Mouse (Mus musculus): Measurements from ENCODE around the gene N4bp2l2.

N4bp2l2 gene

GRCm38 (mm10) chr5:150595366-150596016 is 70.5 kb downstream of the N4bp2l2 start:
- peak; percentile 18 for DNase-seq

GRCm38 (mm10) chr5:150594649-150595339 is 71.2 kb downstream of the N4bp2l2 start:
- DNase-seq: no peak

GRCm38 (mm10) chr5:150593756-150594648 is 72.0 kb downstream of the N4bp2l2 start:
- DNase-seq: peak; percentile 56

- DNase-seq: peak; percentile 36
Measured at GRCm38 (mm10) chr5:150592904-150593755, 72.9 kb downstream of the N4bp2l2 start.

- no peak for DNase-seq
Measured at GRCm38 (mm10) chr5:150592186-150592903, 73.6 kb downstream of the N4bp2l2 start.

GRCm38 (mm10) chr5:150589945-150590344 is 76.0 kb downstream of the N4bp2l2 start:
- DNase-seq: no peak

GRCm38 (mm10) chr5:150584337-150584729 is 81.7 kb downstream of the N4bp2l2 start:
- DNase-seq: no peak

GRCm38 (mm10) chr5:150583622-150584336 is 82.2 kb downstream of the N4bp2l2 start:
- DNase-seq: peak; percentile 52

GRCm38 (mm10) chr5:150583181-150583580 is 82.8 kb downstream of the N4bp2l2 start:
- DNase-seq: no peak

GRCm38 (mm10) chr5:150581180-150581579 is 84.8 kb downstream of the N4bp2l2 start:
- no peak for DNase-seq

- no peak for DNase-seq
Measured at GRCm38 (mm10) chr5:150578613-150579171, 87.3 kb downstream of the N4bp2l2 start.

- no peak for DNase-seq
Measured at GRCm38 (mm10) chr5:150576832-150577231, 89.2 kb downstream of the N4bp2l2 start.

- DNase-seq: peak; percentile 13
Measured at GRCm38 (mm10) chr5:150574885-150575284, 91.1 kb downstream of the N4bp2l2 start.

GRCm38 (mm10) chr5:150574403-150574802 is 91.6 kb downstream of the N4bp2l2 start:
- DNase-seq: no peak

- peak; percentile 29 for DNase-seq
Measured at GRCm38 (mm10) chr5:150570496-150571219, 95.3 kb downstream of the N4bp2l2 start.

GRCm38 (mm10) chr5:150566971-150567370 is 99.0 kb downstream of the N4bp2l2 start:
- DNase-seq: peak; percentile 32

GRCm38 (mm10) chr5:150566226-150566625 is 99.8 kb downstream of the N4bp2l2 start:
- no peak for DNase-seq

- no peak for DNase-seq
Measured at GRCm38 (mm10) chr5:150564426-150564825, 101.6 kb downstream of the N4bp2l2 start.

- no peak for DNase-seq
Measured at GRCm38 (mm10) chr5:150561783-150562182, 104.2 kb downstream of the N4bp2l2 start.

- no peak for DNase-seq
Measured at GRCm38 (mm10) chr5:150561376-150561775, 104.6 kb downstream of the N4bp2l2 start.
